Mouse (Mus musculus) inflammation-experienced regulatory T-cells, adult 6 months (primary cell): ENCODE data around the gene Cct8l1. TPM values are rescaled to one million over a fixed set of nuclear protein-coding genes. Genes with fewer than 3 reads are reported as not detected.

ENCODE experiments used
- ATAC-seq: one replicate; pipeline ENCODE4 v1.8.0; 2017
- polyA plus RNA-seq, 3 experiments: library from polyadenylated mRNA; unstranded; fragments of 100-300 nt; shearing (Covaris generic); gene quantifications; one replicate each; pipeline ENCODE4 v1.2.1; 2017

The Cct8l1 gene
- under 1 TPM in 1 of 3 experiments, not detected in 2; 0.23 TPM for polyA plus RNA-seq

GRCm38 (mm10) chr5:25515767-25516166 is at the start of gene Cct8l1:
TSS of gene Cct8l1 (plus strand) at chr5:25516067.
- ATAC-seq, result no peak

- no peak for ATAC-seq
Measured at GRCm38 (mm10) chr5:25472070-25472469, 43.8 kb upstream of the Cct8l1 start.

- no peak for ATAC-seq
Measured at GRCm38 (mm10) chr5:25475789-25476188, 40.1 kb upstream of the Cct8l1 start.

- ATAC-seq, result no peak
Measured at GRCm38 (mm10) chr5:25478863-25479262, 37.0 kb upstream of the Cct8l1 start.

- ATAC-seq, result no peak
Measured at GRCm38 (mm10) chr5:25496652-25497051, 19.2 kb upstream of the Cct8l1 start.

- no peak for ATAC-seq
Measured at GRCm38 (mm10) chr5:25497369-25497719, 18.5 kb upstream of the Cct8l1 start.

- ATAC-seq, result peak; percentile 1
Measured at GRCm38 (mm10) chr5:25497720-25498345, 18.0 kb upstream of the Cct8l1 start.

- ATAC-seq, result peak; percentile 10
Measured at GRCm38 (mm10) chr5:25498346-25498820, 17.5 kb upstream of the Cct8l1 start, which contains the start of gene Kmt2c. TSS of gene Kmt2c (minus strand) at chr5:25498783.

- ATAC-seq, result peak; percentile 47
Measured at GRCm38 (mm10) chr5:25498821-25499422, 16.9 kb upstream of the Cct8l1 start.

GRCm38 (mm10) chr5:25499423-25500398 is 16.2 kb upstream of the Cct8l1 start:
- peak; percentile 69 for ATAC-seq

GRCm38 (mm10) chr5:25500686-25501085 is 15.2 kb upstream of the Cct8l1 start:
- no peak for ATAC-seq

- ATAC-seq, result no peak
Measured at GRCm38 (mm10) chr5:25506041-25506440, 9.8 kb upstream of the Cct8l1 start.

GRCm38 (mm10) chr5:25516301-25516895 is 531 bp downstream of the Cct8l1 start:
- ATAC-seq, result no peak

GRCm38 (mm10) chr5:25517550-25517949 is 1.7 kb downstream of the Cct8l1 start:
- ATAC-seq, result no peak

GRCm38 (mm10) chr5:25519820-25520219 is 4.0 kb downstream of the Cct8l1 start:
- ATAC-seq, result no peak

- no peak for ATAC-seq
Measured at GRCm38 (mm10) chr5:25521461-25521860, 5.6 kb downstream of the Cct8l1 start.

- no peak for ATAC-seq
Measured at GRCm38 (mm10) chr5:25526116-25526515, 10.2 kb downstream of the Cct8l1 start.

- ATAC-seq, result no peak
Measured at GRCm38 (mm10) chr5:25526926-25527325, 11.1 kb downstream of the Cct8l1 start.

GRCm38 (mm10) chr5:25527971-25528370 is 12.1 kb downstream of the Cct8l1 start:
- no peak for ATAC-seq

GRCm38 (mm10) chr5:25528851-25529528 is 13.1 kb downstream of the Cct8l1 start:
- peak; percentile 23 for ATAC-seq

GRCm38 (mm10) chr5:25529529-25530421 is 13.9 kb downstream of the Cct8l1 start:
- ATAC-seq, result peak; percentile 96
